Mouse (Mus musculus) cerebellum, adult 9-11 months (tissue): ENCODE results near the gene Gm10058.
"Not testable (repeated sequence)": the region's sequence is repeated elsewhere in the genome, so short reads cannot be mapped to it uniquely, and the experiment has no call there.

ENCODE experiments used
- DNase-seq: peaks from one replicate; pipeline ENCODE4 v3.0.0; 2022

Gene Gm10058

DNA sequence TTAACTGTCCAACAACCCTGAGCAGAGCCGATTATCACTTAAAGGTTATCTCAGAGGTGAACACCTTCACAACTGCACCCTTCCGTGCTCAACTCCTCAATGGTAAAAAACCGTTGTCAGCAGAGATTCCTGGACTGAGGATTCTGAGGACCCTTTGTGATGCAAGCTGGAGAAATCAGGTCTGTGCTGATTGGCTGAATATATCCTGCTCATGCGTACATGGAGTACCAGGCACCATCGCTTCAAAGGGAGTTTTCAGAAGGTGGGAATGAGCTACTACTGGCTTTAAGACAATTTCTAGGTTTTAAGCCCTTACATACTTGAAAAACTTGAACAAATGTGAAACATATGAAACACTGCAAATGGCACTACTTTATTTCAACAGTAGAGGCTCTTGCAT, at the start of gene Gm10058:
Gene Gm10058, minus strand, starts transcription at position 101 of the 400 bp plus-strand sequence.
- DNase-seq, result not testable (repeated sequence)
